Mouse (Mus musculus) liver, embryonic 14.5 days (tissue): ENCODE data around the gene Ankrd11. TPM values are rescaled to one million over a fixed set of nuclear protein-coding genes. Genes with fewer than 3 reads are reported as not detected.
A peak's percentile ranks its signal among the peaks of the same experiment; 100 is the strongest.
"Not testable (repeated sequence)": the region's sequence is repeated elsewhere in the genome, so short reads cannot be mapped to it uniquely, and the experiment has no call there.

Source experiments
- ATAC-seq: fragments of 200-750 bp; cut with Nextera tagmentation; 2 replicates; pipeline ENCODE4 v1.8.0; 2017; ENCODE audit warnings: moderate number of reproducible peaks, mild to moderate bottlenecking, moderate library complexity; ENCODE audit not compliant: insufficient read depth
- DNase-seq, 3 experiments: peaks; one replicate each; pipeline ENCODE4 v3.0.0-alpha.2; 2012 to 2013; ENCODE audit warnings: low read depth in 3 of 3, low spot score in 3 of 3
- H3K27ac ChIP-seq: fragments of 300-500 bp; sonication (generic); 2 replicates; pipeline ENCODE4 v1.5.1; 2014; ENCODE audit warnings: moderate library complexity, mild to moderate bottlenecking, control low read depth, inconsistent platforms
- H3K27me3 ChIP-seq: fragments of 300-500 bp; sonication (generic); 2 replicates; pipeline ENCODE4 v1.6.1; 2014; ENCODE audit warnings: mild to moderate bottlenecking, low read length, moderate library complexity; ENCODE audit not compliant: control insufficient read depth, insufficient read depth
- H3K36me3 ChIP-seq: fragments of 300-500 bp; sonication (generic); replicated peaks from 2 replicates; pipeline ENCODE4 v1.6.1; 2014; ENCODE audit warnings: low read depth; ENCODE audit not compliant: control insufficient read depth, insufficient read depth
- H3K4me1 ChIP-seq, 2 experiments: fragments of 200-500 bp in 1 of 2; fragments of 300-500 bp in 1 of 2; sonication (generic) in 1 of 2; replicated peaks; 2 replicates each; pipeline ENCODE4 v1.6.1; 2012 to 2014; ENCODE audit warnings: antibody characterized with exemption in 1 of 2, inconsistent platforms in 1 of 2, low read length in 1 of 2; ENCODE audit not compliant: control insufficient read depth in 2 of 2, insufficient read depth in 2 of 2
- H3K4me2 ChIP-seq: fragments of 300-500 bp; sonication (generic); 2 replicates; pipeline ENCODE4 v1.6.1; 2014; ENCODE audit warnings: low read depth, mild to moderate bottlenecking, control low read depth, moderate library complexity
- H3K4me3 ChIP-seq, 2 experiments: fragments of 200-500 bp in 1 of 2; fragments of 300-500 bp in 1 of 2; sonication (generic) in 1 of 2; 2 replicates each; pipeline ENCODE4 v1.5.1; 2012 to 2014; ENCODE audit warnings: low read depth in 2 of 2, low read length in 2 of 2, mild to moderate bottlenecking in 2 of 2, control low read depth in 1 of 2, inconsistent platforms in 1 of 2, moderate library complexity in 1 of 2; ENCODE audit not compliant: insufficient read depth in 1 of 2
- H3K9ac ChIP-seq: fragments of 300-500 bp; sonication (generic); replicated peaks from 2 replicates; pipeline ENCODE4 v1.6.1; 2014; ENCODE audit warnings: mild to moderate bottlenecking, control low read depth, moderate library complexity
- H3K9me3 ChIP-seq: fragments of 300-500 bp; sonication (generic); 2 replicates; pipeline ENCODE4 v1.6.1; 2016; ENCODE audit warnings: low read length, mixed read lengths; ENCODE audit not compliant: control insufficient read depth
- CTCF ChIP-seq: IDR thresholded peaks from 2 replicates; pipeline ENCODE4 v1.5.1; 2016; ENCODE audit warnings: antibody characterized with exemption, low read depth, control low read depth
- EP300 ChIP-seq: IDR thresholded peaks from 2 replicates; pipeline ENCODE4 v1.6.1; 2016; ENCODE audit warnings: antibody characterized with exemption, low read depth
- WGBS: fragments of 180-500 bp; shearing (Covaris S2); extraction: QIAGEN DNeasy Blood & Tissue Kit; methylation state at CpG from one replicate; pipeline ENCODE4 v1.1.7; 2014; ENCODE audit not compliant: insufficient replicate concordance; 5-methylcytosine and 5-hydroxymethylcytosine counted together
- polyA plus RNA-seq, 2 experiments: library from polyadenylated mRNA; depleted of rRNA in 1 of 2; stranded (reverse) in 1 of 2; unstranded in 1 of 2; fragments of >200 nt; fragmentation: Nextera tagmentation in 1 of 2; extraction: Ambion mirVana in 1 of 2; gene quantifications; 2 replicates each; pipeline versions ENCODE4 v1.2.1 to v1.2.3; 2012 to 2014

The Ankrd11 gene
- polyA plus RNA-seq, 2 experiments: 10.8 to 12.4 TPM

DNA sequence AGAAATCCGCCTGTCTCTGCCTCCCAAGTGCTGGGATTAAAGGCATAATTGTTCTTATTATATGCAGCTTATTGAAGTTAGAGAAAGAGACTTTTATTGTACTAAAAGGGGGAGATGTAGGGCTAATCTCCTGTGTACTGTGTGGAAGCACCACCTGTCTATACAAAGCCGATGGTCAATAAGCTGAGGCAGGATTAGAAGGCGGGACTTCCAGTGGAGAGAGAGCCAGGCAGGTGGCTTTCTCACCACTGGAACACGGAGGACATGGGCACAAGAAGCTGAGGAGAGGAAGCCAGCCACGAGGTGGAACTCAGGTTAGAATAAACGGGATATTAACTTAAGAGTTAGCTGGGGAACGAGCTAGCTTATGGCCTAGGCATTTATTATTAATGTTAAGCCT lies 20.6 kb upstream of the Ankrd11 start, which contains the start of gene Spg7:
Gene Spg7, plus strand, starts transcription at position 222 of the 400 bp plus-strand sequence.
- no peak for TF ChIP-seq EP300
- TF ChIP-seq CTCF: no peak
- Histone ChIP-seq H3K27me3 (no peaks in the 10 kb centered on the region), H3K4me3 (no peak within 1 kb of the TSS), H3K4me1 (peaks cover 12 to 19% of the 10 kb centered on the region in 2 experiments), H3K9ac (no peak within 1 kb of the TSS), H3K36me3 (peaks cover 6% of the 10 kb centered on the region), H3K4me2 (no peak within 1 kb of the TSS; the same call in 1 of the 2 replicates), H3K9me3 (no peaks in the 10 kb centered on the region), H3K27ac (no peak within 1 kb of the TSS)
- no peak for DNase-seq
- 68% methylated on average over 7 of the region's 7 CpGs for WGBS
- ATAC-seq: no peak

GRCm38 (mm10) chr8:123051458-123051857 lies 9.4 kb upstream of the Ankrd11 start:
- Histone ChIP-seq H3K36me3 (no peaks in the 10 kb centered on the region), H3K4me2 (no peak overlapping the region), H3K4me3 (no peak overlapping the region), H3K4me1 (peaks cover 0 to 4% of the 10 kb centered on the region in 2 experiments; a peak in 1 of 4 replicates), H3K9ac (no peak overlapping the region), H3K27me3 (no peaks in the 10 kb centered on the region), H3K27ac (no peak overlapping the region; the same call in 1 of the 2 replicates), H3K9me3 (no peaks in the 10 kb centered on the region)
- no peak for TF ChIP-seq CTCF
- TF ChIP-seq EP300: no peak
- ATAC-seq: 0 out of 2 replicates have a peak, but pooled peaks have one; percentile 19
- WGBS: 53% methylated on average over 5 of the region's 5 CpGs
- no peak for DNase-seq

GRCm38 (mm10) chr8:123048402-123048801 lies 6.3 kb upstream of the Ankrd11 start:
- Histone ChIP-seq H3K4me3 (no peak overlapping the region), H3K36me3 (peaks cover 4% of the 10 kb centered on the region; the same call in 1 of the 2 replicates), H3K9me3 (no peaks in the 10 kb centered on the region), H3K27me3 (no peaks in the 10 kb centered on the region), H3K9ac (no peak overlapping the region), H3K4me1 (peaks cover 7 to 11% of the 10 kb centered on the region in 2 experiments), H3K27ac (no peak overlapping the region), H3K4me2 (no peak overlapping the region)
- 81% methylated on average over 7 of the region's 7 CpGs for WGBS
- ATAC-seq (no peak), DNase-seq (no peak)
- no peak for TF ChIP-seq CTCF
- no peak for TF ChIP-seq EP300

GRCm38 (mm10) chr8:123047827-123048226 lies 5.8 kb upstream of the Ankrd11 start:
- WGBS: 85% methylated on average over 7 of the region's 7 CpGs
- DNase-seq (no peak), ATAC-seq (no peak)
- no peak overlapping the region for H3K27ac ChIP-seq
- no peak for TF ChIP-seq CTCF
- TF ChIP-seq EP300: no peak
- peaks cover 4% of the 10 kb centered on the region; the same call in 1 of the 2 replicates for H3K36me3 ChIP-seq
- H3K4me1 ChIP-seq: peaks cover 7 to 12% of the 10 kb centered on the region in 2 experiments
- no peak overlapping the region for H3K4me3 ChIP-seq
- H3K27me3 ChIP-seq: no peaks in the 10 kb centered on the region
- no peaks in the 10 kb centered on the region for H3K9me3 ChIP-seq
- no peak overlapping the region for H3K9ac ChIP-seq
- H3K4me2 ChIP-seq: no peak overlapping the region

DNA sequence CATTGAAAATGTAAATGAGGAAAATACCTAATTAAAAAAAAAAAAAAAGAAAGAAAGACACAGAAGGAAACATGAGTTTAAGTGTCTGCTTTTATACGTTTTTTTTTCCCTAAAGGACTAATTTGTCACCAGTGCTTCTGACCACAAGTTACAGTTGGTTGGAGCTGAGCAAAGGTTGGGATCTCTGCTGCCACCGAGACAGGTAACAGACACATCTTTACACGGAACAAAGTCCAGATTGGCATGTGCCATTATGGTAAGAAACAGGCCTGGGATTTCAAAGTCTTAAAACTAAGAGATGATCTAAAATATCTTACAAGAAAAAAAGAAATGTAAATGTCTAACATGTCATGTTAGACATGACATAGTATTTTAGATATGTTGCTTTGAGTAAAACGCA lies 4.6 kb upstream of the Ankrd11 start:
- Histone ChIP-seq H3K27ac (no peak overlapping the region), H3K9ac (no peak overlapping the region), H3K4me1 (peaks cover 7 to 10% of the 10 kb centered on the region in 2 experiments), H3K4me3 (no peak overlapping the region), H3K36me3 (peaks cover 4% of the 10 kb centered on the region; the same call in 1 of the 2 replicates), H3K27me3 (no peaks in the 10 kb centered on the region), H3K4me2 (no peak overlapping the region), H3K9me3 (no peaks in the 10 kb centered on the region)
- 62% methylated on average over 4 of the region's 4 CpGs for WGBS
- ATAC-seq: no peak
- TF ChIP-seq CTCF (no peak), EP300 (no peak)
- DNase-seq: no peak

GRCm38 (mm10) chr8:123044743-123045425 lies 2.8 kb upstream of the Ankrd11 start:
- H3K9me3 ChIP-seq, H3K4me3 ChIP-seq, H3K36me3 ChIP-seq, H3K4me2 ChIP-seq, H3K27me3 ChIP-seq, ATAC-seq, H3K27ac ChIP-seq, DNase-seq, H3K9ac ChIP-seq: not testable (repeated sequence)
- H3K4me1 ChIP-seq: peaks cover 13 to 15% of the 10 kb centered on the region in 2 experiments
- 85% methylated on average over 23 of the region's 23 CpGs for WGBS
